Mouse (Mus musculus) large intestine, adult 2 months (tissue): ENCODE results near the gene Ahcyl2. TPM values are rescaled to one million over a fixed set of nuclear protein-coding genes. Genes with fewer than 3 reads are reported as not detected.
"Not testable (repeated sequence)": the region's sequence is repeated elsewhere in the genome, so short reads cannot be mapped to it uniquely, and the experiment has no call there.

Source experiments
- DNase-seq: peaks from one replicate; pipeline ENCODE4 v3.0.0-alpha.2; 2012; ENCODE audit warnings: low read depth, low spot score
- WGBS: fragments of 180-500 bp; shearing (Covaris S2); methylation state at CpG from one replicate; pipeline ENCODE4 v1.1.7; 2018; 5-methylcytosine and 5-hydroxymethylcytosine counted together
- polyA plus RNA-seq: library from polyadenylated mRNA; depleted of rRNA; stranded (reverse); fragments of >200 nt; gene quantifications from 2 replicates; pipeline ENCODE4 v1.2.3, GENCODE M21; 2012; rRNA removed

Ahcyl2 gene
- 74.3 and 187 TPM in 2 replicates for polyA plus RNA-seq

GRCm38 (mm10) chr6:29767813-29768660, at the start of gene Ahcyl2:
TSS of gene Ahcyl2 (plus strand) at chr6:29768011.
- peak; percentile 77 for DNase-seq
- WGBS: under 1% methylated on average over 58 of the region's 61 CpGs

- WGBS: 62% methylated on average over 15 of the region's 15 CpGs
- no peak for DNase-seq
Observed at GRCm38 (mm10) chr6:29718894-29719329, 48.9 kb upstream of the Ahcyl2 start.

- no peak for DNase-seq
- WGBS: 65% methylated on average over 2 of the region's 2 CpGs
Observed at GRCm38 (mm10) chr6:29721890-29722289, 45.9 kb upstream of the Ahcyl2 start.

GRCm38 (mm10) chr6:29726576-29727200, 41.1 kb upstream of the Ahcyl2 start:
- 16% methylated on average over 1 of the region's 1 CpGs for WGBS

GRCm38 (mm10) chr6:29728035-29728434, 39.8 kb upstream of the Ahcyl2 start:
- 68% methylated on average over 3 of the region's 3 CpGs for WGBS

More at GRCm38 (mm10) chr6:29726576-29727200, 41.1 kb upstream of the Ahcyl2 start:
- no peak for DNase-seq

GRCm38 (mm10) chr6:29729491-29729890, 38.3 kb upstream of the Ahcyl2 start:
- 75% methylated on average over 1 of the region's 1 CpGs for WGBS
- no peak for DNase-seq

More at GRCm38 (mm10) chr6:29728035-29728434, 39.8 kb upstream of the Ahcyl2 start:
- no peak for DNase-seq

- 0% methylated on average over 25 of the region's 30 CpGs for WGBS
- DNase-seq: no peak
Observed at GRCm38 (mm10) chr6:29735336-29735688, 32.5 kb upstream of the Ahcyl2 start, which contains the start of gene Smo. TSS of gene Smo (plus strand) at chr6:29735503.

- under 1% methylated on average over 75 of the region's 75 CpGs for WGBS
- DNase-seq: no peak
Observed at GRCm38 (mm10) chr6:29735689-29736451, 31.9 kb upstream of the Ahcyl2 start.

GRCm38 (mm10) chr6:29736610-29737458, 31.0 kb upstream of the Ahcyl2 start:
- no peak for DNase-seq
- WGBS: 4% methylated on average over 13 of the region's 13 CpGs

GRCm38 (mm10) chr6:29751466-29752152, 16.2 kb upstream of the Ahcyl2 start:
- 82% methylated on average over 3 of the region's 3 CpGs for WGBS

GRCm38 (mm10) chr6:29753336-29753735, 14.5 kb upstream of the Ahcyl2 start:
- DNase-seq: no peak
- WGBS: 91% methylated on average over 11 of the region's 11 CpGs

More at GRCm38 (mm10) chr6:29751466-29752152, 16.2 kb upstream of the Ahcyl2 start:
- no peak for DNase-seq

- WGBS: 83% methylated on average over 5 of the region's 5 CpGs
- no peak for DNase-seq
Observed at GRCm38 (mm10) chr6:29756001-29756400, 11.8 kb upstream of the Ahcyl2 start.

- WGBS: 90% methylated on average over 4 of the region's 4 CpGs
- no peak for DNase-seq
Observed at GRCm38 (mm10) chr6:29756476-29756875, 11.3 kb upstream of the Ahcyl2 start.

GRCm38 (mm10) chr6:29758417-29758816, 9.4 kb upstream of the Ahcyl2 start:
- DNase-seq: peak; percentile 60
- 35% methylated on average over 4 of the region's 4 CpGs for WGBS

GRCm38 (mm10) chr6:29759012-29759679, 8.7 kb upstream of the Ahcyl2 start:
- DNase-seq: no peak
- 84% methylated on average over 13 of the region's 13 CpGs for WGBS

GRCm38 (mm10) chr6:29760397-29760796, 7.4 kb upstream of the Ahcyl2 start:
- not testable (repeated sequence) for DNase-seq
- 90% methylated on average over 2 of the region's 2 CpGs for WGBS

GRCm38 (mm10) chr6:29761282-29761681, 6.5 kb upstream of the Ahcyl2 start:
- no peak for DNase-seq
- WGBS: 93% methylated on average over 4 of the region's 4 CpGs

GRCm38 (mm10) chr6:29762524-29762923, 5.3 kb upstream of the Ahcyl2 start:
- WGBS: 59% methylated on average over 4 of the region's 4 CpGs
- no peak for DNase-seq
